Mouse (Mus musculus) mammary gland, adult 2 months (tissue): ENCODE results near the gene Top2a. TPM values are rescaled to one million over a fixed set of nuclear protein-coding genes. Genes with fewer than 3 reads are reported as not detected.

Experiments
- polyA plus RNA-seq: library from polyadenylated mRNA; depleted of rRNA; stranded (reverse); fragments of >200 nt; gene quantifications from 2 replicates; pipeline ENCODE4 v1.2.3, GENCODE M21; 2012; ENCODE audit warnings: low replicate concordance; rRNA removed

The Top2a gene
- polyA plus RNA-seq = 1.7 and 2.0 TPM in 2 replicates

DNA sequence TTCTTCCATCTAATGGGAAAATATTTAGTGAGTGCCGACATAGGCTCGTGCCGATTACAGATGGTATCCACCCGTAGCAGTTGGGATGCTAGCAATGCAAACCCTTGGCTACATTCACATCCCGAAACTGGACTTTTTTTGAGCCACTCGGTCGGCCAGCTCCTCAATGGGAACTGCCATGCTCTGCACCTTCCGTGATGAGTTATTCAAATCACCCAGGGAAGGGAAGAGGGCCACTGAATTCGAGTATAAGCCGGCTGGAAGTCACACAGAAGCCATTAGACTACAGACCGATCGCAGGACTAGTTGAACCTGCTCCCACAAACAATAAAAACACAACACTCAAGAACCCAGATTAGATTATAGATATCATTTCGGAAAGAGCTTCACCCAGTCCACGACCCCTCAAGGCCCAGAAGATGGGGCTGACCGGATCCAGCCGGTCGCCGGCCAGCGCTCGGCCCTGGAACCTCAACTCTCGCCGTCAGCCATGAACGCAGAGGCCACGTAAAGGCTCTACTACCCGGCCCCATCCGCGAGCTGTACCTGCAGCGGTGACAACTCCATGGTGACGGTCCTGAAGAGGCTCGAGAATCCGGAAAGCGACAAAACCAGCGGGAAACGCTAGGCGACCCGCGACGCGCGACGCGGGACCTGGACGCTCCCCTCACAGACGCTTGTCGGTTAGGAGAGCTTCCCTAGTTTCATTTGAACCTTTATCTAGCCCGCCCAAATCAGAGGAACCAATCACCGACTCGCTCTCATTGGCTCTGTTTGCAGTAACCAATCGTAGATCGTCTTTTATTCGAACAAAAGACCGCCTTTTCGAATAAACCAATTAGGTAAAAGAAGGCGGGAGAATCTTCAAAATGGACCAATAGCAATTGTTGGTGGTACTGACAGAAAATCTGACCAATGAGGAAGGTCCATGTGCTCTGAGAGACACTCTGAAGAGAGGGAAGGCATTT is at the start of gene Top2a:
TSS of gene Top2a (minus strand) at position 690 of the 968 bp plus-strand sequence.

DNA sequence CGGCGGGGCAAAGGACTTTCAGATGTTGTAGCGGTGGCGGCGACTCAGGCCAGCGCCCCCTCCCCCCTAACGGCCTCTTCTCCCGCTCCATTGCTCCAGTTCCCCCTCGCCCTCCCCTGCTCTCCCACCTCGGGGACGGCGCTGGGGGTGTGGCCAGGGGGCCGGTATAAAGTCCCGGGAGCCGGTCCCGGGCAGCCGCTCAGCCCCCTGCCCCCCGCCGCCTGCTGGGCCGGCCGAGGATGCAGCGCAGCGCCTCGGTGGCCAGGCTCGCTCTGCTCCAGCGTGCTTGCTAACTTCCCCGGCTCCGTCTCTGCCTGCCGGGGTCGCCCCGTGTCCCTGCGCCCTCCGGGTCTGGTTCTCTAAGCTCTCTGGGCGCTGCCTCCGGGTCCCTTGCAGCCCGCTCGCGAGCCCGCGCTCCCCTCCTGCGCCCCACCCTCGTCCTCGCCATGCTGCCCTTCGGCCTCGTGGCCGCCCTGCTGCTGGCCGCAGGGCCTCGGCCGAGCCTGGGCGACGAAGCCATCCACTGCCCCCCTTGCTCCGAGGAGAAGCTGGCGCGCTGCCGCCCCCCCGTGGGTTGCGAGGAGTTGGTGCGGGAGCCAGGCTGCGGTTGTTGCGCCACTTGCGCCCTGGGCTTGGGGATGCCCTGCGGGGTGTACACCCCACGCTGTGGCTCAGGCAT is 17.2 kb upstream of the Top2a start, which contains the start of gene Igfbp4:
TSS of gene Igfbp4 (plus strand) at position 194 of the 679 bp plus-strand sequence.

DNA sequence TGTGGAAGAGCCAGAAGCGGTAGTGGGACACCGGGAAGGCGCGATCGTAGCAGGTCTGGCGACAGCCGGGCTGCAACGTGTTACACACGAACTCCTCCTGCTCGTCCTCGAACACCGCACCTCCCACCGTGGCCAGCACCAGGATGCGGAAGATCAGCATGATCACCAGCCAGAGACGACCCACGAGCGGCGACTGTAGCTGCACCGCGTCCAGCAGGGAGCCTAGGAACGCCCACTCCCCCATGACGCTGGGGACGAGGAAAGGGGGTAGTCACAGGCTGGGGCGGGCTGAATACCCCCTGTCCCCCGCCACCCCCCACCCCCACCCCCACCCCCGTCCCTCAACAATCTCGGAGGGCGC is 41.2 kb downstream of the Top2a start, which contains the start of gene Gjd3:
TSS of gene Gjd3 (minus strand) at position 244 of the 361 bp plus-strand sequence.

Other genes with a start within 250 kb of the Top2a start
- gene Nr1d1, start 248.9 kb downstream of the Top2a start, polyA plus RNA-seq = 163 and 226 TPM in 2 replicates
- 38.4 and 55.7 TPM in 2 replicates for gene Msl1, start 228.7 kb downstream of the Top2a start, polyA plus RNA-seq
- 37.2 and 39.8 TPM in 2 replicates for gene Casc3, start 219.3 kb downstream of the Top2a start, polyA plus RNA-seq
- gene Rapgefl1, start 187.4 kb downstream of the Top2a start, polyA plus RNA-seq = 11.6 and 16.3 TPM in 2 replicates
- gene Wipf2, start 160.6 kb downstream of the Top2a start, polyA plus RNA-seq = 10.4 and 20.9 TPM in 2 replicates
- 0.30 and 0.56 TPM in 2 replicates for gene Cdc6, start 116.4 kb downstream of the Top2a start, polyA plus RNA-seq
- gene Rara, start 96.4 kb downstream of the Top2a start, polyA plus RNA-seq = 29.7 and 75.4 TPM in 2 replicates
- gene Gjd3, start 41.2 kb downstream of the Top2a start, polyA plus RNA-seq = 0.14 and 1.6 TPM in 2 replicates
- 630 and 848 TPM in 2 replicates for gene Igfbp4, start 17.1 kb upstream of the Top2a start, polyA plus RNA-seq
- 8.4 and 12.1 TPM in 2 replicates for gene Tns4, start 65.1 kb upstream of the Top2a start, polyA plus RNA-seq
- 92.7 and 174 TPM in 2 replicates for gene Ccr7, start 130.9 kb upstream of the Top2a start, polyA plus RNA-seq
- 14.3 and 17.3 TPM in 2 replicates for gene Smarce1, start 206.8 kb upstream of the Top2a start, polyA plus RNA-seq
- gene Krt222, start 219.9 kb upstream of the Top2a start, polyA plus RNA-seq = 0.32 and 0.82 TPM in 2 replicates